Mouse (Mus musculus) gastrocnemius, postnatal 14 days (tissue): ENCODE measurements around the gene Gm43720. TPM values are rescaled to one million over a fixed set of nuclear protein-coding genes. Genes with fewer than 3 reads are reported as not detected.
"Not testable (repeated sequence)": the region's sequence is repeated elsewhere in the genome, so short reads cannot be mapped to it uniquely, and the experiment has no call there.

ENCODE experiments used
- DNase-seq: peaks from one replicate; pipeline ENCODE4 v3.0.0; 2021; ENCODE audit warnings: mixed read lengths
- intact Hi-C: fragments of 180-260 bp; cut with DNase I; formaldehyde crosslinking; loops from one replicate; pipeline ENCODE4 v1.15.1; 2025; ENCODE audit warnings: low total_unique reads
- total RNA-seq, 2 experiments: library from RNA; stranded (reverse); gene quantifications; 2 replicates each; pipeline ENCODE4 v1.2.3; 2021

The Gm43720 gene
- total RNA-seq, 2 experiments from 2014 or later: not detected

DNA sequence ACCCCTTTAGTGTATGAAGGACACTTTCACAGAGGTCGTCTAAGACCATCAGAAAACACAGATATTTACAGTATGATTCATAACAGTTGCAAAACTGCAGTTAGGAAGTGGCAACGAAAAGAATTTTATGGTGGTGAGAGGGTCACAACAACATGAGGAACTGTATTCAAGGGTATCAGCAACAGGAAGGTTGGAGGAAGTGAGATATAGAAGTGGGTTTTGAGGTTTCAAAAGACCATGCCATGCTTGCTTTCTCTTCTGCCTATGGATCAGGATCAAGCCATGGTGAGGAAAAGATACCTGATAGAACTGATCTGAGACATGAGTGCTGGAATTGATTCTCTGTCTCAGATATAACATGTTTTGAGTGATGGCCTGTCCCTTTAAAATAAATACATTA is 52.4 kb downstream of the Gm43720 start:
- DNase-seq: no peak
- intact Hi-C loops: no loop called here

DNA sequence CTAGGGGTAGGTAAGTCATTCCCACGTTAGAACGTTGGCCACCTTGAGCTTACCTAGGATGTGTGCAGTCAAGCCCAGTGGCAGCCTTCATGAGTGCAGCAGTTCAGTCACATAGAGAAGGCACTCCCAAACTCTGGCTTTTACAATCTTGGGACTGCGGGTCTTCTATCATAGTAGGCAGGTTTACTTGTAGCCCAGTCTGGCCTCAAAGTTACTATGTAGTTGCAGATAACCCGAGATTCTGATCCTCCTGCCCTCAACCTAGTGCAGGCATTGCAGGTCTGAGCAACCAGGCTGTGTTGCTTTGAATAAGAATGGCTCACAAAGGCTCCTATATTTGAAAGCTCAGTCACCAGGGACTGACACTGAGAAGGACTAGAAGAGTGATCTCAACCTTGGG is 53.3 kb downstream of the Gm43720 start:
- intact Hi-C loops: no loop called here
- no peak for DNase-seq

DNA sequence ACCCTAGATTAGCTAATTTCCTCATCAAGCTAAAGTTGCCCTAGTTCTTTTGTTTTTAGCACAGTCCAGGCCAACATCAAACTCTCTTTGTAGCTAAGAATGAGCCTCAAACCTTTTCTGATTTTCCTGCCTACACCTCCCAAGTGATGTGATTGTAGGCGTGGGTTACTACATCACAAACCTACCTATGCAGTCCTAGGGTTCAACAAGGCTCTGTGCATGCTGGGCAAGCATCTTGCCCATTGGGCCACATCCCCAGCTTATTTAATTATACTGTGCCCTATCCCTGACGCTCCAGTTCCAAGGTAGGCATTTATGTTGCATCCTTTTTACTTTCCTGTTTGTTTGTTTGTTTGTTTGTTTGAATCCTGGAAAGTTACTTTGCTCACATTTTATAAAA is 54.1 kb downstream of the Gm43720 start, which contains the start of gene Nxpe5:
Gene Nxpe5 (plus strand): TSS at position 199 of the 400 bp plus-strand sequence.
- intact Hi-C loops: no loop called here
- DNase-seq: no peak

DNA sequence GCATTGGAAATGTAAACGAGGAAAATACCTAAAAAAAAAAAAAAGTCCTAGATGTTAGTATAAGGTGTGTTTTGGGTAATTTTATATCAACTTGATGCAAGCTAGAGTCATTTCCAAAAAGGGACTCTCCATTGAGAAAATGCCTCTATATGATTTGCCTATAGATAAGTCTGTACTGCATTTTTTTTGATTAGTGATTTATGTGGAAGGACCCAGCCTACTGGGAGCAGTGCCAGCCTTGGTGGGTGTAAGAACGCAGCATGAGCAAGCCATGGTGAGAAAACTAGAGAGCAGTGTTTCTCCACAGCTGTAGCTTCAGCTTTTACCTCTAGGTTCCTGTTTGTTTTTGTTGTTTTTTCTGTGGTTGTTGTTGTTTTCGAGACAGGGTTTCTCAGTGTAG is 56.5 kb downstream of the Gm43720 start:
- intact Hi-C loops: no loop called here
- no peak for DNase-seq

DNA sequence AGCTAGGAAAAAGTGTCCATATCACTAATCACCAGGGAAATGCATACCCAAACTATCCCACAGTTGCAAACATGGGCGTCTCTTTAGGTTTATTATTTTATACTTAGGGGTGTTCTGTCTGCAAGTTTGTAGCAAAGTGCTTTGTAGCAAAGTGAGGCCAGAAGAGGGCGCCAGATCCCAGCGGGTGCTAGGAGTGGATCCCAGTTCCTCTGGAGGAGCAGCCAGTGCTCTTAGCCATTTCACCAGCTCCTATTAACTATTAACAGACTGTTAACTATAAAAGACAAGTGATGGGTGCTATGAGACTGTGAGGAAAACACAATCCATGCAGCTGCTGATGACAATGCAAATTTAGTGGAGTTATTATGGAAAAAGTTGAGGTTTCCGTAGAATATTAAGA is 57.6 kb downstream of the Gm43720 start:
- peak; percentile 85 for DNase-seq
- intact Hi-C loops: no loop called here

DNA sequence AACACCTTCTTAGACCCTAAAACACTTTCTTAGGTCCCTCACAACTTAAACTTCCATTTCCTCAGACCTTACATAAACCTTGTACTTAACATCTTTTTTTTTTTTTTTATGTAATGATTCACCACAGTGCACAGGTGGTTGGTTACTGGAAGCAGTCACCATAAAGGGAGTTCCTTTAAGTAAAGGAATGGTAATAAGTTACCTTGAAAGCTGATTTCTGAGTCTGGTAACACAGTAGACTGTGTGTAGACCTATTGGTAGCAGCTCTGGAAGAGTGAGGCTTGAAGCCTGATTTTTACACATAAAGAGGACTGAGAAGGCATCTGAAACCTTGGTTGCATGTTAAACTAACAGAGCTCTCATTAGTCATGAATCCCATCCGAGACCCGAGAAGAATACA is 59.9 kb downstream of the Gm43720 start:
- DNase-seq: no peak
- intact Hi-C loops: no loop called here

DNA sequence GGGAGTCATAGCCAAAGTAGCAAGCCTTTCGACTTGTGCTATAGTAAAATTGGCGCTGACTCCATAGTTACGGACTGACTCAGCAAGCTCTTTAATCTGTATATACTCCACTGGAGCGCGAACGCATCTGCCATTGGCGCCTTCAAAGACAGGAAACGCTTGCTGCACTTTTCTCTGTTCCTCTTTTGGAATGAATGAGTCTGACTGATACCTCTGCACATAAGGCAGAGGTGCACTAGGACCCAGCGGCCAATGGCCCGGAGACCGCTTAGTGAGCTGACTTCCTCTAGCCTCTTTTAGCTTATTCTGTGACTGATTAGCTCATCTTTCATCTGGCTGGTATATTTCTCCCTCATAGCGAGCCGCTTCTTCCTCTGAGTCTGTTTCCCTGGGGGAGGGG is 63.1 kb downstream of the Gm43720 start:
- DNase-seq, intact Hi-C loops: not testable (repeated sequence)

Other genes starting within 250 kb of the Gm43720 start
- gene Smok3c, start 226.8 kb downstream of the Gm43720 start, total RNA-seq: not detected
- gene Zkscan1, start 194.9 kb downstream of the Gm43720 start, total RNA-seq: 10 to 100 TPM; 10.8 to 11.2 TPM
- gene Zscan21, start 163.1 kb downstream of the Gm43720 start, total RNA-seq: 10 to 100 TPM; 10.3 to 10.6 TPM
- gene Zfp113, start 124.2 kb downstream of the Gm43720 start, total RNA-seq: 1 to 10 TPM; 5.3 to 6.0 TPM
- gene Cops6, start 118.9 kb downstream of the Gm43720 start, total RNA-seq: 100 to 1,000 TPM; 107 to 110 TPM
- 10 to 100 TPM in 1 of 2 experiments, 1 to 10 TPM in 1; 7.6 to 10.1 TPM for gene Ap4m1, start 108.0 kb downstream of the Gm43720 start, total RNA-seq
- 10 to 100 TPM; 10.7 to 11.8 TPM for gene Mcm7, start 107.5 kb downstream of the Gm43720 start, total RNA-seq
- gene Taf6, start 92.5 kb downstream of the Gm43720 start, total RNA-seq: 10 to 100 TPM; 20.8 to 24.8 TPM
- gene Cnpy4, start 92.5 kb downstream of the Gm43720 start, total RNA-seq: 1 to 10 TPM; 6.4 to 7.2 TPM
- gene Mblac1, start 85.6 kb downstream of the Gm43720 start, total RNA-seq: 1 to 10 TPM; 2.6 to 2.9 TPM
- under 1 TPM; 0.58 to 0.98 TPM for gene Nxpe5, start 54.1 kb downstream of the Gm43720 start, total RNA-seq
- gene Lamtor4, start 24.5 kb downstream of the Gm43720 start, total RNA-seq: 10 to 100 TPM; 52.6 to 60.5 TPM
- 1 to 10 TPM; 3.4 to 4.6 TPM for gene BC037034, start 15.9 kb downstream of the Gm43720 start, total RNA-seq
- gene Gal3st4, start 7.1 kb downstream of the Gm43720 start, total RNA-seq: under 1 TPM; 0.51 to 0.55 TPM
- gene Gpc2, start within 50 bp of the Gm43720 start, total RNA-seq: under 1 TPM; 0.44 to 0.47 TPM
- under 1 TPM in 1 of 2 experiments, not detected in 1; 0.49 TPM for gene Stag3, start 282 bp upstream of the Gm43720 start, total RNA-seq
- not detected for gene Pvrig, start 62.0 kb upstream of the Gm43720 start, total RNA-seq
- gene Zfp157, start 161.5 kb upstream of the Gm43720 start, total RNA-seq: 1 to 10 TPM; 3.2 to 3.6 TPM